Mouse (Mus musculus) heart, postnatal 25 days (tissue): Measurements from ENCODE around the gene Mpig6b. TPM values are rescaled to one million over a fixed set of nuclear protein-coding genes. Genes with fewer than 3 reads are reported as not detected.

Experiments
- DNase-seq: peaks from one replicate; pipeline ENCODE4 v3.0.0; 2022; ENCODE audit warnings: low spot score
- intact Hi-C: fragments of 180-260 bp; cut with DNase I; formaldehyde crosslinking; loops from one replicate; pipeline ENCODE4 v1.15.1; 2025
- total RNA-seq, 2 experiments: library from RNA; stranded (reverse); gene quantifications; 2 replicates each; pipeline ENCODE4 v1.2.3; 2021

The Mpig6b gene
- total RNA-seq, 2 experiments from 2014 or later: 0.18 to 0.87 TPM

DNA sequence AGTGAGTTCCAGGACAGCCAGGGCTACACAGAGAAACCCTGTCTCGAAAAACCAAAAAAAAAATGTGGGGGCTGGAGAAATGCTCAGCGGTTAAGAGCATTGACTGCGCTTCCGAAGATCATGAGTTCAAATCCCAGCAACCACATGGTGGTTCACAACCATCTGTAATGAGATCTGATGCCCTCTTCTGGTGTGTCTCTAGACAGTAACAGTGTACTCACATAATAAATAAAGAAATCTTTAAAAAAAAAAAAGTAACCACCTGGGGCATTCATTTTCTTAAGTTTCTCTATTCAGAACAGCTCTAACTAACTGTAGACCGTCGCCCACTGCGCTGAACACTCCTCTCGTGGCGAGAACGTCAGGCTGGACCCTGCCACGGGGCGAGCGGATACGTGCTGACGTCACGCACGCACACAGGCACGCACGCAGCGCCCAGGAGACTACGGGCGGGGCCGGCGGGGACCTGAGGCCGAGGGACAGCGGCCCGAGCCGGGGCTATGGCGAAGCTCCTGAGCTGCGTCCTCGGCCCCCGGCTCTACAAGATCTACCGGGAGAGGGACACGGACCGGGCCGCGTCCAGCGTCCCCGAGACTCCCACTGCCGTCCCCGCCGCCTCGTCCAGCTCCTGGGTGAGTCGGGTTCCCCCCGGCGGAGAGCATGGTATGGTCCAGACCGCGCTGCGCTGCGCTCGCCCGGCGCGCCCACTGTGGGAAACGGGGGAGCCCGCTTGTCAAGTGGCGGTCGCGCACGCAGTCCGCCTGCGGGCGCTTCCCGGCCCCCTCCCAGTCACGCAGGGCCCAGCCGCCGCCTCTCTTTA lies 23.1 kb upstream of the Mpig6b start, which contains the start of gene Abhd16a:
TSS of gene Abhd16a (plus strand) at position 439 of the 820 bp plus-strand sequence.
- intact Hi-C loops: no loop called here
- peak; percentile 91 for DNase-seq

GRCm38 (mm10) chr17:35088151-35088550 lies 22.2 kb upstream of the Mpig6b start:
- no peak for DNase-seq
- intact Hi-C loops: no loop called here

DNA sequence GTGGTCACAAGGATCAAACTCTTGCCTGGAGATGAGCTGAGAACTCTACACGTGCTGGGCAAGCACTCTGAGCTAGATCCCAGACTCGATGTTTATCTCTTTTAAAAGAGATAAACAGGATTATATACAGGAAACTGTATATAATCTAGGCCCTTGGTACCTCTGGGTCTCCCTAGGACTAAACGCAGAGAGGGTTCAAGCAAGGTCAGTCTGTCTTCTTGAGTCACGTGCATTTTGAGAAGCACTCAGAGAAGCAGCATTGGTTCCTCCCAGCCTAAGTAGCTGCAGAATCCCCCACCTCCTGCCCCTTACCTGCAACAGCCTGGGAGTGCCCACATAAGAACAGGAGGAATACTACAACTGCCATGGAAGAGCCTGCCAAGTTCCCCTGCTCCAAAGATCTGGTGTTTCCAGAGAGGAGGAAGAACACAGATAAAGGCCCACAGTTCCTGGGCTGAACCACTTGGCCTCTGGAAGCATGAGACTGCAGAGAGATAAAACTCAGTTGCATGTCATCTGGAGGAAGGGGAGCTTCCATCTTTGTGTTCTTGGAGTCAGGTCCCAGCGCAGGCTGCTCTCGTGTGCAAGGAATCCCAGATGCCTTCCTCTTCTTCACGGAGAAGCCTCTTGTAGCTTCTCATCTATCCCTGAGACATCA lies 19.4 kb upstream of the Mpig6b start, which contains the start of gene Ly6g6f:
TSS of gene Ly6g6f (minus strand) at position 403 of the 658 bp plus-strand sequence.
- intact Hi-C loops: no loop called here
- DNase-seq: no peak

DNA sequence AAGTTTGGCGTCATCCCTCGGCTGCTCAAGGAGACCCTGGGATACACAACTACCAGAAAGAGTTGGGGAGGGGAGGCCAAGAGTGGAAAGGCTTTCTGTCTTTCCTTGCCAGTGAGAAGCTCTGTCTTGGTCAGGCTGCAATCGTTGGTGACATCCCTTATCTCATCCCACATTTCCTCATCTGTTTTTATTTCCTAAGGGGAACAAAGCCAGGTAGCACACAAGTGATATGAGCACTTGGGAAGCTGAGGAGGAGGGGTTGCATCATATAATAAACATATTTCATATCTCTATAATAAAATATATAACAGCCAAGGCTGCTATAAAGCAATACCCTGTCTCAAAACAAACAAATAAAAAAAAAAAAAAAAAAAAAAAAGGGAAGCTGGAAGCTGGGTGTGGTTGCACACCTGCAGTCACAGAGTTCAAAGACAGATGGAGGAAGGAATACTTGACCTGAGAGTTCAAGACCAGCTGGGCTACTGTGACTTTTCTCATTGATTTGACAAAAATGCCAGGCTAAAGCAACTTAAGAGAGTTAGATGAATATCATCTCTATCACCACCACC lies 18.0 kb upstream of the Mpig6b start:
- intact Hi-C loops: no loop called here

GRCm38 (mm10) chr17:35082841-35083576 lies 17.0 kb upstream of the Mpig6b start:
- no peak for DNase-seq
- intact Hi-C loops: no loop called here

More for the DNA sequence above, 18.0 kb upstream of the Mpig6b start:
- DNase-seq: no peak

DNA sequence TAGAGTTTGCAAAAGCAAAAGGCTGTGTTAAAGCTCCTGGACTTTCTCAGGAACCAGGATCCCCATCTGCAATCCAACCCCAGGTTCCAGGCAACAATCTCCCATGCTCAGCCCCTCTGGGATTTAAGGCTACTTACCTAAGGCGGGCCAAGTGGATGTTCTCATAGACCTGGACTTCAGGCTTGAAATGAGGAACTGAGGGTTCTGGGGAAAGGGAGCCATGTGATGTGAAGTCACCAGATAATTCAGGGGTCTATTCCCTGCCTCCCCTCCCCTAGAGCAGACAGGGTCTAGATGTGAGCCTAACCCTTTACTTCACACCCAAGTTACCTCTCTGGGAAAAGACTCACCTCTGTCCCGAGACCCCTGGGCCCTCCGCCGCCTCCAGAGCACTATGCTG lies 14.7 kb upstream of the Mpig6b start:
- no peak for DNase-seq
- intact Hi-C loops: no loop called here

DNA sequence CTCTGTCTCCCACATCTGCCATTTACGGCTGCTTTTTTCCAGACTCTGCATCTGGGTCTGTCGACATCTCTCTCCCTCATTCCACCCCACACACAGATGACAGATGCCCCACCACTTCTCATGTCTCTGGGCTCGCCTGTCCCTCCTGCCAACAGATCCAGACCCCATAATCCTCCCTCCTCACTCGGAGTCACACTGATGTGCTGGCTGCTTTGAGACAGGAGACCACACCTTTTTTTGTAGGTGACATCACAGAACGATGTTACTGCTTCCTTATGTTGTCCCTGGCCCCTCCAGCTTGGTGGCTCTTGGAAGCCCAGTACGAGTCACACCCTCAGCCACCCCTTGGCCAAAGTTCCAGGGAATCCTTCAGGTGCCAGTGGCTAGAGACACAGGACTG lies 14.3 kb upstream of the Mpig6b start:
- DNase-seq: no peak
- intact Hi-C loops: no loop called here

DNA sequence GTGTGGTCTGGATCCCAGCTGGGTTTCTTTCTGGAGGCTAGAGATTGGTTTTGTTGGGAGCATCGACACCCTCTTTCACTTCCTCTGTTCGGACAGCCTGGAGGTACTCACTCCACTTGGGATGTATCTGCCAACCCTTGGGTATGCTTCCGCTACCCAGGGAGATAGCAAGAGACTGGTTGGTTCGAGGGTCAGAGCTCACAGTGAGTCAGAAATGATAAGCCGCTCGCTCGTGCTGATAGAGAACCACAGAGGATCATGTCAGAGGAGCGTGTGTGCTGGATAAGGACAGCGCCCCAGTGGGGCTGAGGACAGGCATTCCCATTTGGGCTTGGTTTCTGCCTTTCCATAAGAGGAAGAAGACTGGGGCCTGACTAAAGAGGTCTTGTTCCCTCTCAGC lies 13.8 kb upstream of the Mpig6b start:
- no peak for DNase-seq
- intact Hi-C loops: loop anchor here (5.0 kb wide), 1 partner anchor 57 kb away; no protein-coding TSS in a partner anchor

DNA sequence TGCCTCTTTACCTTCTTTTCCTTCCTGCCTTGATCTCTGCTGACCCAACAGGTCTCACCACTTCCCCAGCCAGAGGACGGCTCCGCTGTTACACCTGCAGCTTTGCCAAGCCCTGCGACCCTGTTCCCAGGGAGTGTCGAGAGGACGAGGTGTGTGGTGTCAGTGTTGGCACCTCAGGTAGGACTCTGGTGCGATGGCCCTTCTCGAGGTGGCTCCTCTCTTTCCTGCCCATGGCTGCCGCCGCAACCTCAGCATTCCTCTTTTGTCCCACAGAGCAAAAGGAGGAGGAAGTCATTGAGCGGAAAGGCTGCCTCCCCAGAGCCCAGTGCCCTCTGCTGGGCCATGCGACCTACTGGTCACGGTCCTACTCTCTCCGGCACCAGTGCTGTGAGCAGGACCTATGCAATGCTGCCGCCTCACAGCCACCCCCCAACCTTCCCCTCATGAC lies 11.8 kb upstream of the Mpig6b start, which contains the start of gene Ly6g6d:
TSS of gene Ly6g6d (minus strand) at position 280 of the 448 bp plus-strand sequence.
- DNase-seq: no peak
- intact Hi-C loops: loop anchor here (5.0 kb wide), 1 partner anchor 56 kb away; no protein-coding TSS in a partner anchor

DNA sequence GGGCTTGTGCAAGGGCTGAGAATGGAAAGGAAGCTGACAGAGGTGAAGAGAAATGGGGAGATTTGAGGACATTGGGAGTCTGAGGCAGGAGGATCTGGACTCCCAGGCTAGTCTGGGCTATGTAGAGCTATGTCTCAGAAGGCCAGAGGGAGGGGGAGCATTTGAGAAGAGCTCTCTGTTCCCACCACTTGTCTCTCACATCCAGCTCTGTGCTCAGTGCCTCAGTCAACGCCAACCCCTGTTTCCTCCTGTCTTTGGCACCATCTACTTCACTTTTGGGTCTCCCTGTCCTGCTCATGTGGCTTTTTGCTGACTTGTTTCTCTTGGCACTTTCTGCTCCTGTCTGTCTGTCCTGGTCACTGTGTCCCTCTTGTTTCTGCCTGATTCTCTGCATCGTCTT lies 11.3 kb upstream of the Mpig6b start:
- intact Hi-C loops: loop anchor here (5.0 kb wide), 1 partner anchor 55 kb away; no protein-coding TSS in a partner anchor
- DNase-seq: no peak

GRCm38 (mm10) chr17:35076507-35077176 lies 10.7 kb upstream of the Mpig6b start, which contains the start of gene Ly6g6e:
Gene Ly6g6e (plus strand): TSS chr17:35076902.
- intact Hi-C loops: loop anchor here (5.0 kb wide), 1 partner anchor 54 kb away; no protein-coding TSS in a partner anchor
- no peak for DNase-seq

- DNase-seq: no peak
- intact Hi-C loops: no loop called here
Measured at GRCm38 (mm10) chr17:35074097-35074496, 8.1 kb upstream of the Mpig6b start.

DNA sequence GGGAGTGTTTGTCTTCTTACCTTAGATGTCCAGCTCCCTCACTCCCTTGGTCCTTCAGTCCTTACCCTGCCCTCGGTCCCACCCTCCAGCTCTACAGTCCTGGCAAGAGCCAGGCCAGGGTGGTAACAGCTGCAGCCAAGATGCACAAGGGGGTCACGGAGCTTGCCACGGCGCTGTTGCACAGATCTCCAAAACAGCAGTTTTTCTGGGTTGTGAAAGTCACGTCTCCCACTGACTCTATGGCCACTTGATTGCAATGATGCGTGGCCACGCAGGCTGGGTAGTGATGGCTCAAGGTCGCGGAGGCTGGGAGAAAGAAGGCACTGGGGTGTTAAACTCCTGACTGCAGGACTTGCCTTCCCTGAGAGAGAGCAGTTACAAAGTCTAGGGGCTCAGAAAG lies 5.5 kb upstream of the Mpig6b start:
- DNase-seq: no peak
- intact Hi-C loops: no loop called here

- no peak for DNase-seq
- intact Hi-C loops: no loop called here
Measured at GRCm38 (mm10) chr17:35070556-35071229, 4.7 kb upstream of the Mpig6b start.

GRCm38 (mm10) chr17:35068213-35068914 lies 2.4 kb upstream of the Mpig6b start:
- no peak for DNase-seq
- intact Hi-C loops: no loop called here

- intact Hi-C loops: no loop called here
- no peak for DNase-seq
Measured at GRCm38 (mm10) chr17:35064951-35065947, 735 bp downstream of the Mpig6b start, which contains the start of gene Ly6g6c. Gene Ly6g6c (plus strand): TSS chr17:35065388.

DNA sequence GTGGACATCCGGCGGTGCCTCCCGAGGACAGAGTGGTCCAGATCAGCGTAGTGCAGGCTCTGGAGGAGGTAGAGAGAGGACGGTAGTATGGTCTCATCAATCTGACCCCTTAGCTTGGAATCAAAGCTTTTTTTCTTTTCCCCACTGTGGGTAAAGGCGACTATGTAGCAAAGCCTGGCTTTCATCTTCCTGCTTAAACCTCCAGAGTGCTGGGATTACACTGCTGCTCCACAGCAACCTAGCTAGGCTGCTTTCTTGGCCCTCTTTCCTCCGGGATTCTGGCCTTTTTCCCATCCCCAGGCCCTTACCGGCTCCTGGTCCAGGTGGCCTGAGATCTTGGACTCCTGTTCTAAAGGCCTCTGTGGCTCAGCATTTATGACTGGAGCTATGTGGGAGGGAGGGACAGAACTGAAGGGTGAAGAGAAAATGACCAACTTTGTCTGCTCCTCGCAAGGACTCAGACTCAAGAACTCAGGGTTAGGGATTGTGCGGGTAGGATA lies 1.6 kb downstream of the Mpig6b start:
- no peak for DNase-seq
- intact Hi-C loops: no loop called here
